Mouse (Mus musculus) G1E (cell line): ENCODE data around the gene Phf19.

Experiments
- CTCF ChIP-seq: IDR thresholded peaks from 2 replicates; pipeline ENCODE4 v1.5.1; 2012; ENCODE audit warnings: low read depth, low read length, inconsistent platforms, mixed read lengths
- GATA1 ChIP-seq: IDR thresholded peaks from 2 replicates; pipeline ENCODE4 v1.6.1; 2012; ENCODE audit warnings: borderline replicate concordance, low read length, inconsistent platforms, mixed read lengths
- GATA2 ChIP-seq: IDR thresholded peaks from 2 replicates; pipeline ENCODE4 v1.6.1; 2012; ENCODE audit warnings: low read depth, low read length, inconsistent platforms, borderline replicate concordance

DNA sequence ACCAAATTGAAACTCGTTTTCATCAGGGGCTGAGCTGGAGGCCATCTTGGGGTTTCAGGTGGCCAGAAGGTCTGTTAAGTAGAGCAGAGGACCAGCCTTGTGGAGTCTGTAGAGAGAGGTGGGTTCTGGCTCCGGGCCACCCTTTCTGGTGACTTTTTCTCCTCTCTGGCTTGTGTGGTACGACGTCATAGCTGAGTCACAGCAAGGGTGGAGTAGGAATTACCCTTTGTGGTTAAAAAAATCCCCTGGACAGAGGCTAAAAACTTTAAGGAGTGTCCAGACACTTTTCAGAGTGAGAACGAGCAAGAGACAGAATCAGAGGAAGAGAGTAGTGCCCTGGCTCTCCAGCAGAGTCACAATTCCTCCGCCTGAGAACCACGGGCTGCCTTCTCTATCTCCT, 44.2 kb upstream of the Phf19 start:
- TF ChIP-seq CTCF (no peak), GATA1 (no peak), GATA2 (no peak)
